Mouse (Mus musculus) kidney, adult 2 months (tissue): Measurements from ENCODE around the gene Haspin. TPM values are rescaled to one million over a fixed set of nuclear protein-coding genes. Genes with fewer than 3 reads are reported as not detected.

Experiments used
- DNase-seq: peaks from one replicate; pipeline ENCODE4 v3.0.0; 2021
- H3K27ac ChIP-seq: fragments of 200-500 bp; 2 replicates; pipeline ENCODE4 v1.5.1; 2012; ENCODE audit warnings: low read depth, low read length, control low read depth, inconsistent platforms; ENCODE audit not compliant: insufficient read depth
- H3K27me3 ChIP-seq: fragments of 200-500 bp; replicated peaks from 2 replicates; pipeline ENCODE4 v1.6.1; 2012; ENCODE audit warnings: mild to moderate bottlenecking, moderate library complexity, low read length, inconsistent platforms; ENCODE audit not compliant: control insufficient read depth, insufficient read depth
- H3K36me3 ChIP-seq: fragments of 200-500 bp; 2 replicates; pipeline ENCODE4 v1.6.1; 2012; ENCODE audit warnings: mild to moderate bottlenecking, moderate library complexity, low read length, inconsistent platforms; ENCODE audit not compliant: control insufficient read depth, insufficient read depth
- H3K4me1 ChIP-seq: fragments of 200-500 bp; 2 replicates; pipeline ENCODE4 v1.6.1; 2011; ENCODE audit warnings: low read length; ENCODE audit not compliant: control insufficient read depth, insufficient read depth
- H3K4me3 ChIP-seq: fragments of 200-500 bp; 2 replicates; pipeline ENCODE4 v1.5.1; 2011; ENCODE audit warnings: mild to moderate bottlenecking, low read depth, low read length, control low read depth; ENCODE audit not compliant: insufficient read depth
- CTCF ChIP-seq: fragments of 200-500 bp; conservative IDR thresholded peaks from 2 replicates; pipeline ENCODE4 v1.5.1; 2011; ENCODE audit warnings: low read depth, mild to moderate bottlenecking, control low read depth, low read length, moderate library complexity, mixed read lengths; ENCODE audit not compliant: insufficient read depth, insufficient read length
- POLR2A ChIP-seq: fragments of 200-500 bp; IDR thresholded peaks from one replicate; pipeline ENCODE4 v1.6.1; 2011; ENCODE audit warnings: low read depth, low read length, control low read depth
- WGBS: fragments of 180-500 bp; shearing (Covaris S2); methylation state at CpG from one replicate; pipeline ENCODE4 v1.1.7; 2018; 5-methylcytosine and 5-hydroxymethylcytosine counted together
- polyA plus RNA-seq: library from polyadenylated mRNA; depleted of rRNA; stranded (reverse); fragments of >200 nt; gene quantifications from 2 replicates; pipeline ENCODE4 v1.2.3, GENCODE M21; 2012

Gene Haspin
- polyA plus RNA-seq, 1 experiment, result 1.3 TPM

DNA sequence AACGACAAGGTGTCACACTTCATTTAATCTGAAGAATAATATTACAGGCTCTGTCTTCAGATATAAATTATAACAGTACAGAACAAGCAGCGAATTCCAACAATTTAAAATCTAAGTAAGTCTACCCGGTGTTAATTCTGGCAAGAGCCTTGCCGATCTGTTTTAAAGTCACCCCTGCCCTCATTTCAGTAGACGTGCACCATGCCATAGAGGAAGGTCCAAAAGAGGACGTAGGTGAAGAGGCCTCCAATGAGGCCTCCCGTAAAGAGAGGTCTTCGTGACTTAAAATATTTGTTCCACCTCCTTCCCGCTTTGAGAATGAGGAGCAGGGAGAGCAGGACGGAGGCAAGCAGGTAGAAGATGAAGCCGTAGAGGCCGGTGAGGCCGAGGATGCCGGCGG is 38.1 kb upstream of the Haspin start:
- TF ChIP-seq POLR2A (no peak), CTCF (no peak)
- peak overlapping the region; percentile 98 for H3K27ac ChIP-seq
- WGBS, result 2% methylated on average over 15 of the region's 15 CpGs
- no peaks in the 10 kb centered on the region for H3K27me3 ChIP-seq
- H3K4me1 ChIP-seq, result peaks cover 30% of the 10 kb centered on the region
- DNase-seq, result no peak
- H3K4me3 ChIP-seq, result peak overlapping the region; percentile 100
- no peaks in the 10 kb centered on the region for H3K36me3 ChIP-seq

DNA sequence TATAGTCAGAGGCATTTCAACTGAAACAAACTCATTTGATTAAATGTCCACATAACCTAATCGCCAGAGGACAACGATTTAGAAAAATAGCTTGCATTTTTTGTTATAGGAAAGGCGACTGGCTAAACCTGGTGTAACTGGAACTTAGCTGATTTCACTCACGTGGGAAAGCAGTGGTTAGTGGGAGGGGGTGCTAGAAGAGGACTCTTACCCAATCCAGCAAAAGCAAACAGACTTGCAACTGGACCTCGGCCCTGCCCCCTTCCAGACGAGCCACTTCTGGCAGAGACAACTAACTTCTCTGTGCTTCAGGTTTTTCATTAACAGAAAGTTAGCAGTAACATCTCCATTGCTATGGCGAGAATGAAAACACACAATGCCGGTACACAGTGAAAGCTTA is 37.5 kb upstream of the Haspin start:
- DNase-seq, result peak; percentile 96

DNA sequence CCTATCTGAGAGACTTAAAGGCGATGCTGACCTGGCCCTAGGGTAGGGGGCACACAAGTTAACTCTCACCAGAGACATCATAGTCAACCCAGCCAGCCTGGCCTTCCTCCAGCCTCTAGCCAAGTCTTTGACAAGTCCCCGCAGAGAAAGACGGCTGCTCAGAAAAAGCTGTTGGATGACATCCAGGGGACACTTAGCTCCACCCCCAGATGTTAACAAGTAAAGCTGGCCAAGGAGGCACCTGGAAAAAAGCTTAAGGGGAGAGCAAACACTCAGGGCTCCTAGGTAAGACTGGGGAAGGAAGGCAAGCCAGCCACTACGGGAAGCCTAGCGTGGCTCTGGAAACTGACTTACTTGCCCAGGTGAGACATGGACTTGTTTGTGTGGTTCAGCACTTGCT is 34.1 kb upstream of the Haspin start:
- DNase-seq, result peak; percentile 96
- Histone ChIP-seq H3K27ac (peak overlapping the region; percentile 73), H3K36me3 (no peaks in the 10 kb centered on the region), H3K4me3 (no peak overlapping the region), H3K27me3 (no peaks in the 10 kb centered on the region), H3K4me1 (peaks cover 20% of the 10 kb centered on the region)
- 15% methylated on average over 5 of the region's 5 CpGs for WGBS
- TF ChIP-seq CTCF (no peak), POLR2A (no peak)

More for the DNA sequence above, 37.5 kb upstream of the Haspin start:
- WGBS, result 16% methylated on average over 8 of the region's 8 CpGs
- Histone ChIP-seq H3K4me1 (peaks cover 30% of the 10 kb centered on the region), H3K27me3 (no peaks in the 10 kb centered on the region), H3K36me3 (no peaks in the 10 kb centered on the region), H3K4me3 (peak overlapping the region; percentile 100; the same call in 1 of the 2 replicates), H3K27ac (peak overlapping the region; percentile 98)
- TF ChIP-seq CTCF, result no peak
- no peak for TF ChIP-seq POLR2A

DNA sequence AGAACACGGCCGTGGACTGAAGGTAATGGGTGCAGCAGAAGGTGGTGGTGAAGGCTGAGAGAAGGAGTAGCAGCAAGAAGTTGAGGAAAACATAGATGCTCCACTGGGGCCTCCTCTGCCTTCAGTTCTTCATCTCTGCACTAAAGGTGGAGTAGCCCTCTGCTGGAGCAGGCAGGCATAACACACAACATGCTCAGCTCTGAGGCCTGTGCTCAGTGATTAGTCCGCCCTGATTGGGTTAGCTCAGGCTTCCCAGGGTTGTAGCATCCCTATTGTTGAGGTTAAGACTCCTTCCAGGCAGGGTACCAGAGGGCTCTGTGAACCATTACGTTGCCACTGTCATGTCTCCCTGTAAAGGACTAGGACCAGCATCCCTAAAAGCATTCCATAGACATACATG is 31.1 kb upstream of the Haspin start:
- no peaks in the 10 kb centered on the region for H3K36me3 ChIP-seq
- peak; percentile 72 for TF ChIP-seq CTCF
- no peak for TF ChIP-seq POLR2A
- no peaks in the 10 kb centered on the region for H3K27me3 ChIP-seq
- peaks cover 16% of the 10 kb centered on the region for H3K4me1 ChIP-seq
- peak; percentile 77 for DNase-seq
- no peak overlapping the region for H3K4me3 ChIP-seq
- H3K27ac ChIP-seq, result no peak overlapping the region
- 72% methylated on average over 4 of the region's 4 CpGs for WGBS

DNA sequence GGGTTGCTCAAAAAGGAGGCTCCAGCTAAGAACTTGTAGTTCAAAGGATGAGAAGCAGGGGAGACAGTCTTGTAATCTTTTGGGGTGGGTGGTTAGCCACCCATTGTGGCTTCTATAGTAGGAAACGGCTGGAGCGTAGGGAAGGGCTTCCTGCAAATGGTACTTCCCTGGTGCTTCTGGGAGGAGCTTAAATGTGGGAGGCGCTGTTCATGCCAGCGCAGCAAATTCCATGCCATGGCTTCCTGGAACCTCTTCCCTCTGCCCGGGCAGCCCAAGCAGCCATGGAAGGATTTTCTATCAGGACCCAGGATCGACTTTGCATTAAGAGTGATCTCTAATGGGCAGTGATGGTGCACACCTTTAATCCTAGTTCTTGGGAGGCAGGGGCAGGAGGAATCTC is 30.5 kb upstream of the Haspin start:
- Histone ChIP-seq H3K36me3 (no peaks in the 10 kb centered on the region), H3K4me1 (peaks cover 16% of the 10 kb centered on the region), H3K27ac (no peak overlapping the region), H3K27me3 (no peaks in the 10 kb centered on the region), H3K4me3 (no peak overlapping the region)
- peak; percentile 65 for DNase-seq
- TF ChIP-seq CTCF (no peak), POLR2A (no peak)
- WGBS, result 53% methylated on average over 6 of the region's 6 CpGs

DNA sequence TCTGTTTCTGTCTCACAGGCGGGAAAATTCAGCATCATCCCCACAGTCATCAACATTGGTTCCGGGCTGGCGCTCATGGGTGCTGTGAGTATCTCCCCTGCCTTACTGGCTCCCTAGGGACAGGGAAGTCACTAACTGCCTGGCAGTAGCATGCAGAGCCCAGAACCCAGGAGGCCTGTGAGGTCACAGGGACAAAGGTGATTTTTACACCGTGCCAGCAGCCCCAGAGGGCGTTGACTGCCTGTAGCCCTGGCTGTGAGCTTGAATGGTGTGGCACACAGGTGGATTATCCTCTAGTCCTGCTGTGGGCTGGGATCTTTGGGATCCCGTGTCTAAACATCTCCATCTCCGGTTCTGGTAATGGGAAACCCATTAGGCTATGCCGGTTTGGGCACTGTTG is 30.0 kb upstream of the Haspin start:
- TF ChIP-seq CTCF (0 out of 2 replicates have a peak, but pooled peaks have one; percentile 8), POLR2A (no peak)
- DNase-seq, result peak; percentile 82
- no peak overlapping the region for H3K27ac ChIP-seq

DNA sequence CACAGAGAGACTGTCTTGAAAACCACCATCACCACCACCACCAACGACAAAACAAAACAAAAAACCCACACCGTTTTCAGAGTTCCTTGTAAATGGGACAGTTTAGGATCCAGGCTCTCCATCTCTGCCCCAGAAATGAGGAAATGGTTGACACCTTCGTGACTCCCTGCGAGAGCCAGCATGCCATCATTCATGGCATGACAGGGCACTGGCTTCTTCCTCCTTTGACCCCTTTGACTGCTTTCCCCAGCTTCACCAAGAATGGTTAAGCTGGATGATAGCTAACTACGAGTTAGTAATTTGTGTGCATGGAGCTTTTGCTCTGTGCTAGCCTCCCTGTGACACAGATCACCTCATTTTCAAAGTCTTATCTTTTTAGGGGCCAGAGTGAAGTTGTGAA is 24.2 kb upstream of the Haspin start:
- WGBS, result 36% methylated on average over 5 of the region's 5 CpGs
- peaks cover 3% of the 10 kb centered on the region; the same call in 1 of the 2 replicates for H3K4me1 ChIP-seq
- H3K27me3 ChIP-seq, result no peaks in the 10 kb centered on the region
- TF ChIP-seq POLR2A, result no peak
- no peak for TF ChIP-seq CTCF
- H3K4me3 ChIP-seq, result no peak overlapping the region
- H3K27ac ChIP-seq, result no peak overlapping the region
- DNase-seq, result peak; percentile 51
- H3K36me3 ChIP-seq, result no peaks in the 10 kb centered on the region

More for the DNA sequence above, 30.0 kb upstream of the Haspin start:
- H3K4me1 ChIP-seq, result peaks cover 16% of the 10 kb centered on the region
- H3K4me3 ChIP-seq, result no peak overlapping the region
- no peaks in the 10 kb centered on the region for H3K27me3 ChIP-seq
- WGBS, result 65% methylated on average over 8 of the region's 8 CpGs
- no peaks in the 10 kb centered on the region for H3K36me3 ChIP-seq

- Histone ChIP-seq H3K27ac (peak overlapping the region; percentile 67; the same call in 1 of the 2 replicates), H3K27me3 (no peaks in the 10 kb centered on the region), H3K4me3 (no peak overlapping the region), H3K36me3 (no peaks in the 10 kb centered on the region), H3K4me1 (peaks cover 3% of the 10 kb centered on the region; the same call in 1 of the 2 replicates)
- no peak for DNase-seq
- 87% methylated on average over 4 of the region's 4 CpGs for WGBS
- TF ChIP-seq CTCF (no peak), POLR2A (no peak)
Observed at GRCm38 (mm10) chr11:73161616-73162015, 23.5 kb upstream of the Haspin start.
